Mouse (Mus musculus): ENCODE measurements around the gene 3110018I06Rik. TPM values are rescaled to one million over a fixed set of nuclear protein-coding genes. Genes with fewer than 3 reads are reported as not detected.

The 3110018I06Rik gene
- polyA plus RNA-seq, 1 experiment from 2014 or later = not detected

GRCm38 (mm10) chr12:107516265-107517217, 28.1 kb downstream of the 3110018I06Rik start:
- no peak for ATAC-seq (ENCODE audit: insufficient number of reproducible peaks, low FRiP score)
- Histone ChIP-seq H3K36me3 (no peaks in the 10 kb centered on the region), H3K4me2 (no peak overlapping the region), H3K27me3 (replicated peaks) (0 out of 2 replicates have a peak, but pooled peaks cover 4% of the 10 kb centered on the region), H3K27ac (ENCODE audit: poor library complexity, severe bottlenecking) (no peak overlapping the region), H3K9me3 (replicated peaks) (no peaks in the 10 kb centered on the region), H3K9ac (no peak overlapping the region), H3K4me3 (no peak overlapping the region), H3K4me1 (replicated peaks) (peaks cover 9% of the 10 kb centered on the region; the same call in 1 of the 2 replicates)
- 71% methylated on average over 11 of the region's 11 CpGs for WGBS

GRCm38 (mm10) chr12:107520941-107521340, 32.5 kb downstream of the 3110018I06Rik start:
- Histone ChIP-seq H3K4me3 (no peak overlapping the region), H3K27me3 (replicated peaks) (0 out of 2 replicates have a peak, but pooled peaks cover 4% of the 10 kb centered on the region), H3K27ac (ENCODE audit: poor library complexity, severe bottlenecking) (no peak overlapping the region), H3K4me2 (no peak overlapping the region), H3K4me1 (replicated peaks) (peaks cover 9% of the 10 kb centered on the region; the same call in 1 of the 2 replicates), H3K9me3 (replicated peaks) (no peaks in the 10 kb centered on the region), H3K9ac (no peak overlapping the region), H3K36me3 (no peaks in the 10 kb centered on the region)
- ATAC-seq (ENCODE audit: insufficient number of reproducible peaks, low FRiP score) = no peak
- WGBS = 81% methylated on average over 3 of the region's 3 CpGs

GRCm38 (mm10) chr12:107528346-107528880, 40.0 kb downstream of the 3110018I06Rik start:
- Histone ChIP-seq H3K36me3 (no peaks in the 10 kb centered on the region), H3K9ac (no peak overlapping the region), H3K4me3 (no peak overlapping the region), H3K27me3 (replicated peaks) (no peaks in the 10 kb centered on the region), H3K4me2 (no peak overlapping the region), H3K4me1 (replicated peaks) (no peaks in the 10 kb centered on the region), H3K27ac (ENCODE audit: poor library complexity, severe bottlenecking) (no peak overlapping the region), H3K9me3 (replicated peaks) (peaks cover 5% of the 10 kb centered on the region; the same call in 1 of the 2 replicates)
- no peak for ATAC-seq (ENCODE audit: insufficient number of reproducible peaks, low FRiP score)
- WGBS = 57% methylated on average over 1 of the region's 1 CpGs

- no peak overlapping the region for H3K4me3 ChIP-seq
- H3K9ac ChIP-seq = no peak overlapping the region
- no peak overlapping the region for H3K4me2 ChIP-seq
- peaks cover 5% of the 10 kb centered on the region; the same call in 1 of the 2 replicates for H3K9me3 ChIP-seq (replicated peaks)
- no peak for ATAC-seq (ENCODE audit: insufficient number of reproducible peaks, low FRiP score)
- 0 out of 2 replicates have a peak, but pooled peaks cover 5% of the 10 kb centered on the region for H3K27me3 ChIP-seq (replicated peaks)
- 93% methylated on average over 7 of the region's 7 CpGs for WGBS
- no peaks in the 10 kb centered on the region for H3K36me3 ChIP-seq
- no peak overlapping the region for H3K27ac ChIP-seq (ENCODE audit: poor library complexity, severe bottlenecking)
- no peaks in the 10 kb centered on the region for H3K4me1 ChIP-seq (replicated peaks)
Measured at GRCm38 (mm10) chr12:107532871-107533270, 44.4 kb downstream of the 3110018I06Rik start.
